In the genomic region with DNA sequence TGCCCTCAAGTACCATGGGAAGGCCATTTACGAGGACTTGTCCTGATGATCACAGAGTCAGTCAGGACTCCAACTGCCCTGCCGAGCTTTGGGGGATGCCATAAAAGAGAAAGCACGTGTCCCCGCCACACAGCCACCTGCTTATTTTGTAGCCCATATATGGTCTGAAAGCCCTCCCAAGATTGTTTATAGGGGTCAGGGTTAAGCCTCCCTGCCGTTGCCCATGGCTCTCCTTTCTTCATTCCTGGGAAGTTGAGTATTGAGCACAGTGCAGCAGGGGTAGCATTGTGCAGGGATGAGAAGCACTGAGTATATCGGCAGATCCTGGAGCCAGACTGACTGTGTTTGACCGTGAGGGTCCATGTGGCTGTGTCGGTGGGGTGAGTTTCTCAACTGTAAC, we compare ENCODE assay signal across 26 mouse cellular contexts.
DNase-seq lines count a peak whose midpoint lies in the region; ATAC-seq and TF ChIP-seq lines count a peak whose summit lies in the region.
"Had no signal": no experiment of that assay in that cellular context is flagged by ENCODE, and none has a peak within 500 bp of the region (broad histone marks: within the 10 kb centered on the region; RNA-seq: fewer than 3 reads in every experiment).

No protein-coding gene starts in this region.

- no peaks in the 10 kb centered on the region for H3K27me3 ChIP-seq in kidney, embryonic 15.5 days
- H3K27me3 ChIP-seq in neural tube, embryonic 11.5 days (ENCODE audit: control insufficient read depth, insufficient read depth, low read length) = no peaks in the 10 kb centered on the region
- peaks cover 3% of the 10 kb centered on the region; the same call in 1 of the 2 replicates for H3K27me3 ChIP-seq in neural tube, embryonic 15.5 days (replicated peaks)
- H3K27me3 ChIP-seq in limb, embryonic 12.5 days = peaks cover 4% of the 10 kb centered on the region; the same call in 1 of the 2 replicates
- no peaks in the 10 kb centered on the region for H3K27me3 ChIP-seq in myocyte (ENCODE audit: control insufficient read depth, insufficient read depth, insufficient read length)
- H3K27me3 ChIP-seq: megakaryocyte, embryonic 14.5 days had no signal

- no peak overlapping the region for H3K9ac ChIP-seq in kidney, embryonic 15.5 days
- no peak overlapping the region for H3K9ac ChIP-seq in neural tube, embryonic 11.5 days (ENCODE audit: low read length)
- no peak overlapping the region for H3K9ac ChIP-seq in neural tube, embryonic 15.5 days (replicated peaks)
- H3K9ac ChIP-seq in limb, embryonic 12.5 days (replicated peaks) = no peak overlapping the region
- H3K9ac ChIP-seq: heart, embryonic 15.5 days had no signal

- no peak overlapping the region for H3K4me3 ChIP-seq in kidney, embryonic 15.5 days (replicated peaks)
- H3K4me3 ChIP-seq in neural tube, embryonic 11.5 days (ENCODE audit: low read depth, low read length) = no peak overlapping the region
- H3K4me3 ChIP-seq in neural tube, embryonic 15.5 days (replicated peaks) = no peak overlapping the region
- no peak overlapping the region for H3K4me3 ChIP-seq in limb, embryonic 12.5 days (replicated peaks)
- no peak overlapping the region for H3K4me3 ChIP-seq in myocyte
- H3K4me3 ChIP-seq: erythroblast, embryonic 14.5 days; heart, embryonic 10.5 days; heart, embryonic 15.5 days; megakaryocyte, embryonic 14.5 days had no signal

- H3K36me3 ChIP-seq in kidney, embryonic 15.5 days = no peaks in the 10 kb centered on the region
- no peaks in the 10 kb centered on the region for H3K36me3 ChIP-seq in neural tube, embryonic 11.5 days (ENCODE audit: control insufficient read depth, insufficient read depth, low read length)
- H3K36me3 ChIP-seq in neural tube, embryonic 15.5 days = no peaks in the 10 kb centered on the region
- H3K36me3 ChIP-seq in limb, embryonic 12.5 days = no peaks in the 10 kb centered on the region
- no peaks in the 10 kb centered on the region for H3K36me3 ChIP-seq in myocyte (ENCODE audit: control insufficient read depth, insufficient read depth)
- H3K36me3 ChIP-seq: heart, embryonic 10.5 days; heart, embryonic 15.5 days had no signal

- no peak for TF ChIP-seq POLR2A in myocyte (IDR thresholded peaks at IDR 0.05; ENCODE audit: insufficient read length, low read depth)

- peak; percentile 47; the same call in 1 of the 2 replicates for ATAC-seq in kidney, embryonic 15.5 days (replicated peaks; ENCODE audit: low FRiP score)
- no peak for ATAC-seq in neural tube, embryonic 11.5 days (ENCODE audit: insufficient read depth, low FRiP score, low TSS enrichment)
- ATAC-seq in neural tube, embryonic 15.5 days (ENCODE audit: low FRiP score) = no peak; the same call in 1 of the 2 replicates
- peak; percentile 68 for ATAC-seq in limb, embryonic 12.5 days (ENCODE audit: insufficient number of reproducible peaks, insufficient read depth, low FRiP score, low TSS enrichment, low read depth)
- ATAC-seq: forebrain, embryonic 16.5 days; intestine, embryonic 16.5 days; lung, postnatal 0 days had no signal

- no peak overlapping the region for H3K4me2 ChIP-seq in kidney, embryonic 15.5 days
- no peak overlapping the region for H3K4me2 ChIP-seq in neural tube, embryonic 11.5 days (ENCODE audit: low read depth)
- no peak overlapping the region for H3K4me2 ChIP-seq in neural tube, embryonic 15.5 days
- no peak overlapping the region for H3K4me2 ChIP-seq in limb, embryonic 12.5 days
- no peak overlapping the region for H3K4me2 ChIP-seq in myocyte (ENCODE audit: low read depth)
- H3K4me2 ChIP-seq: heart, embryonic 15.5 days; liver, embryonic 11.5 days had no signal

- H3K79me2 ChIP-seq in myocyte (ENCODE audit: control insufficient read depth, insufficient read depth) = no peaks in the 10 kb centered on the region

- DNase-seq in kidney, adult 8-10 months = no peak
- DNase-seq in neural tube, embryonic 11.5 days (ENCODE audit: low spot score) = peak; percentile 18
- DNase-seq in adrenal gland, postnatal 25 days = no peak
- no peak for DNase-seq in right cerebral cortex, adult 18-20 months
- DNase-seq: adrenal gland, adult 2 months; B cell, adult 2 months; cerebellum, adult 2 months; cerebellum, postnatal 14 days; gastrocnemius, postnatal 10 days; kidney, adult 9 months; layer of hippocampus, postnatal 36 days; lung, adult 18-20 months; spleen, adult 18-20 months; thymus, postnatal 14 days had no signal

- WGBS in kidney, embryonic 15.5 days = 32% methylated on average over 8 of the region's 8 CpGs
- 40% methylated on average over 8 of the region's 8 CpGs for WGBS in neural tube, embryonic 11.5 days
- 39% methylated on average over 8 of the region's 8 CpGs for WGBS in neural tube, embryonic 15.5 days
- WGBS in limb, embryonic 12.5 days = 18% methylated on average over 8 of the region's 8 CpGs

- no peak overlapping the region for H3K27ac ChIP-seq in kidney, embryonic 15.5 days
- H3K27ac ChIP-seq in neural tube, embryonic 11.5 days (ENCODE audit: low read depth, low read length) = no peak overlapping the region
- H3K27ac ChIP-seq in neural tube, embryonic 15.5 days (replicated peaks) = no peak overlapping the region
- H3K27ac ChIP-seq in limb, embryonic 12.5 days = peak overlapping the region; percentile 42; the same call in 1 of the 2 replicates
- H3K27ac ChIP-seq: heart, embryonic 10.5 days; heart, embryonic 15.5 days had no signal

- peaks cover 42% of the 10 kb centered on the region for H3K4me1 ChIP-seq in kidney, embryonic 15.5 days
- H3K4me1 ChIP-seq in neural tube, embryonic 11.5 days (ENCODE audit: control insufficient read depth, insufficient read depth, low read length) = peaks cover 19% of the 10 kb centered on the region
- H3K4me1 ChIP-seq in neural tube, embryonic 15.5 days = peaks cover 51% of the 10 kb centered on the region
- peaks cover 68% of the 10 kb centered on the region for H3K4me1 ChIP-seq in limb, embryonic 12.5 days (replicated peaks)

- no peak overlapping the region for H3ac ChIP-seq in myocyte (ENCODE audit: control insufficient read depth, insufficient read length)

- H3K9me3 ChIP-seq in kidney, embryonic 15.5 days (replicated peaks) = no peaks in the 10 kb centered on the region
- no peaks in the 10 kb centered on the region for H3K9me3 ChIP-seq in neural tube, embryonic 11.5 days (ENCODE audit: control insufficient read depth, low read length)
- H3K9me3 ChIP-seq in neural tube, embryonic 15.5 days (replicated peaks) = no peaks in the 10 kb centered on the region
- H3K9me3 ChIP-seq in limb, embryonic 12.5 days = no peaks in the 10 kb centered on the region
- H3K9me3 ChIP-seq: heart, embryonic 10.5 days; heart, embryonic 15.5 days had no signal

TF ChIP-seq in myocyte, 11 proteins besides CTCF, POLR2A, EP300 and RAD21:
- TF ChIP-seq SRF (IDR thresholded peaks at IDR 0.05; ENCODE audit: control insufficient read depth, insufficient read length, low read depth) (peak; percentile 84), MYOD1 (IDR thresholded peaks at IDR 0.05; ENCODE audit: control insufficient read depth in 1 of 3, insufficient read length in 2 of 3, low read depth in 2 of 3) (no peak)

Comparison
In these comparisons a context has a peak if more than half of its experiments do, and no peak if none do; other contexts are left out.
1. ATAC-seq: peak in kidney, embryonic 15.5 days (single experiment) and limb, embryonic 12.5 days (single experiment); none in neural tube, embryonic 11.5 days (single experiment) and neural tube, embryonic 15.5 days (single experiment).